Mouse (Mus musculus) limb, embryonic 13.5 days (tissue): ENCODE results near the gene Slain2. TPM values are rescaled to one million over a fixed set of nuclear protein-coding genes. Genes with fewer than 3 reads are reported as not detected.
"Not testable (repeated sequence)": the region's sequence is repeated elsewhere in the genome, so short reads cannot be mapped to it uniquely, and the experiment has no call there.

Experiments
- ATAC-seq: fragments of 200-750 bp; cut with Nextera tagmentation; 2 replicates; pipeline ENCODE4 v1.8.0; 2017; ENCODE audit warnings: low read depth, moderate number of reproducible peaks, moderate TSS enrichment; ENCODE audit not compliant: low FRiP score
- H3K27ac ChIP-seq: fragments of 300-500 bp; sonication (generic); 2 replicates; pipeline ENCODE4 v1.5.1; 2015; ENCODE audit warnings: inconsistent platforms, mild to moderate bottlenecking, moderate library complexity
- H3K27me3 ChIP-seq: fragments of 300-500 bp; sonication (generic); 2 replicates; pipeline ENCODE4 v1.6.1; 2015; ENCODE audit warnings: mild to moderate bottlenecking, inconsistent platforms
- H3K36me3 ChIP-seq: fragments of 300-500 bp; sonication (generic); 2 replicates; pipeline ENCODE4 v1.6.1; 2015; ENCODE audit warnings: inconsistent platforms, mild to moderate bottlenecking, moderate library complexity
- H3K4me1 ChIP-seq: fragments of 300-500 bp; sonication (generic); 2 replicates; pipeline ENCODE4 v1.6.1; 2015; ENCODE audit warnings: inconsistent platforms
- H3K4me2 ChIP-seq: fragments of 300-500 bp; sonication (generic); replicated peaks from 2 replicates; pipeline ENCODE4 v1.6.1; 2015; ENCODE audit warnings: inconsistent platforms, mild to moderate bottlenecking, moderate library complexity
- H3K4me3 ChIP-seq: fragments of 300-500 bp; sonication (generic); 2 replicates; pipeline ENCODE4 v1.5.1; 2015; ENCODE audit warnings: moderate library complexity, mild to moderate bottlenecking, inconsistent platforms
- H3K9ac ChIP-seq: fragments of 300-500 bp; sonication (generic); 2 replicates; pipeline ENCODE4 v1.6.1; 2015; ENCODE audit warnings: mild to moderate bottlenecking, inconsistent platforms
- H3K9me3 ChIP-seq: fragments of 300-500 bp; sonication (generic); 2 replicates; pipeline ENCODE4 v1.6.1; 2016; ENCODE audit warnings: inconsistent platforms
- WGBS: fragments of 180-500 bp; shearing (Covaris S2); methylation state at CpG from one replicate; pipeline ENCODE4 v1.1.7; 2015; 5-methylcytosine and 5-hydroxymethylcytosine counted together
- polyA plus RNA-seq: library from polyadenylated mRNA; unstranded; fragments of >200 nt; fragmentation: Nextera tagmentation; extraction: Ambion mirVana; gene quantifications from 2 replicates; pipeline ENCODE4 v1.2.1, GENCODE M21; 2015

Gene Slain2
- polyA plus RNA-seq, 1 experiment from 2014 or later: 16.0 TPM

DNA sequence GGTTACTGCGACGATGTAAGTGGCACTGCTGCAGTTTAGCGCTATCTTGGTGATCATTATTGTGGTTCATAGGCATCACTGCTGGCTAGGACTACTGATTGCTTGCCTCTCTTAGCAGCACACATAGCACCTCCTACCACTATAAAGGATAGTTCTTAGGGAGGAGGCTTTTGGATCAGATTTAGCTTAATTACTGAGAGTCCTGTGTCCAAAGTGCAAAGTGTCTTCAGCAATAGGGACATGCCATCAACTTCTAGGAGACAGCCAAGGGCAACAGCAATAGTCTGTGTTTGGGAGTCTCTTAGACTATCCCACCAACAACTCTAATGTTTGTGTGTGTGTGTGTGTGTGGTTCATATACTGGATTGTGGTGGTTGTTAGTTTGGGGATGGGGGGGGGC, 8.7 kb downstream of the Slain2 start:
- Histone ChIP-seq H3K9me3 (no peaks in the 10 kb centered on the region), H3K36me3 (peaks cover 3% of the 10 kb centered on the region; the same call in 1 of the 2 replicates), H3K27me3 (no peaks in the 10 kb centered on the region), H3K4me1 (no peaks in the 10 kb centered on the region), H3K27ac (no peak overlapping the region), H3K4me2 (no peak overlapping the region), H3K4me3 (no peak overlapping the region), H3K9ac (no peak overlapping the region)
- 90% methylated on average over 3 of the region's 3 CpGs for WGBS
- ATAC-seq: no peak

- Histone ChIP-seq H3K36me3 (no peaks in the 10 kb centered on the region), H3K4me1 (no peaks in the 10 kb centered on the region), H3K9me3 (no peaks in the 10 kb centered on the region), H3K4me3 (no peak overlapping the region), H3K9ac (no peak overlapping the region), H3K27ac (no peak overlapping the region), H3K4me2 (no peak overlapping the region), H3K27me3 (no peaks in the 10 kb centered on the region)
- ATAC-seq: no peak
Measured at GRCm38 (mm10) chr5:72927074-72927473, 13.0 kb downstream of the Slain2 start.

DNA sequence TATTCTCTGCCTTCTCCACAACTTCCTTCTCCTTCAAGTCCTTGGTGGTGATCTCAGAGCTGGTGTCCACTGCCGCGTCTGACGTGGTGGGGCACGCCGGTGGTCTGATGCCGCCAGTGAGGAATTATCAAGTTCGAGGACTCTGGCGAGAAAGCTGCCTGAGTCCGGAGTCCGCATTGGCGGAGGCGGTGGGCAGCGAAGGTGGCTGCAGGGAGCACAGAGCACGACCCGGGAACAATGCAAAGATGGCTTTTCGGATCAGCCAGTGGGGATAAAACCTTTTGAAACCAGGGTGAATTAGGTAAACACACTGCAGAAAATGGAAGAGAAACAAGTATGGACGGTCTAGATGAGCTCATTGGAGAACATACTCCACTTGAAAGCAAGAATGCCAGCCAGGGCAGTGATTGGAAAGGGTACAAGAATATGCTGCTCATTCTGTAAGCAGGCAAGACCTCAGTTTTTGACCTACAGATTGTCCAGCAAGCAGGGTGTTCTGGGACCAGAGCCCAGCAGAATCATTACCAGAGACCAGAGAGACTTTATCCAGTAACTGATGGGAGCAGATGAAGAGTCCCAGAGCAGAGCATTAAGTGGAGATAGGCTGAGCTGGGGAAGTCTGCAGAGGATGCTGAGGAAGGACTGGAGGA, 19.0 kb downstream of the Slain2 start:
- H3K9ac ChIP-seq: no peak overlapping the region
- H3K9me3 ChIP-seq: no peaks in the 10 kb centered on the region
- H3K27me3 ChIP-seq: no peaks in the 10 kb centered on the region
- no peaks in the 10 kb centered on the region for H3K4me1 ChIP-seq
- no peak for ATAC-seq
- H3K4me2 ChIP-seq: no peak overlapping the region
- 95% methylated on average over 17 of the region's 17 CpGs for WGBS
- H3K4me3 ChIP-seq: no peak overlapping the region
- H3K36me3 ChIP-seq: peaks cover 12% of the 10 kb centered on the region
- no peak overlapping the region for H3K27ac ChIP-seq

DNA sequence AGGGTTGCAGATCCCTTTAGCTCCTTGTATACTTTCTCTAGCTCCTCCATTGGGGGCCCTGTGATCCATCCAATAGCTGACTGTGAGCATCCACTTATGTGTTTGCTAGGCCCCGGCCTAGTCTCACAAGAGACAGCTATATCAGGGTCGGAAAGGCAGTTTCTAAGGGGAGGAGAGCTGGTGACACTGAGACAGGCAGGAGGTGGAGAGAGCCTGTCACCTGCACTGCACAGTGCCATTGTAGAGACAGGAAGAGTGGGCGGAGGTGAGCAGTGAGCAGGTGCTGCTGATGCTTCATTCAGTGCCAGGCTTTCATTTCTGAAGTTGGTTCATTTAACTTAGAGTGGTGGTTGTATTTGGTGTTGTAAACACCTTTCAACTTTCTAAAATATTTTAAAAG, 24.3 kb downstream of the Slain2 start:
- not testable (repeated sequence) for ATAC-seq, H3K9ac ChIP-seq, H3K9me3 ChIP-seq, H3K4me2 ChIP-seq, H3K27ac ChIP-seq, H3K4me1 ChIP-seq, H3K4me3 ChIP-seq, H3K27me3 ChIP-seq
- H3K36me3 ChIP-seq: peaks cover 24% of the 10 kb centered on the region
- 94% methylated on average over 3 of the region's 3 CpGs for WGBS

- H3K36me3 ChIP-seq: peaks cover 23% of the 10 kb centered on the region
- H3K4me1 ChIP-seq: no peaks in the 10 kb centered on the region
- H3K27me3 ChIP-seq: no peaks in the 10 kb centered on the region
- H3K9ac ChIP-seq: no peak overlapping the region
- no peak overlapping the region for H3K4me2 ChIP-seq
- no peaks in the 10 kb centered on the region for H3K9me3 ChIP-seq
- 94% methylated on average over 2 of the region's 2 CpGs for WGBS
- no peak overlapping the region for H3K27ac ChIP-seq
- H3K4me3 ChIP-seq: no peak overlapping the region
- ATAC-seq: no peak
Measured at GRCm38 (mm10) chr5:72939311-72939710, 25.2 kb downstream of the Slain2 start.

GRCm38 (mm10) chr5:72940906-72941432, 26.9 kb downstream of the Slain2 start:
- Histone ChIP-seq H3K36me3 (peaks cover 26% of the 10 kb centered on the region), H3K9me3 (no peaks in the 10 kb centered on the region), H3K4me3 (no peak overlapping the region), H3K9ac (no peak overlapping the region), H3K4me2 (no peak overlapping the region), H3K4me1 (no peaks in the 10 kb centered on the region), H3K27ac (no peak overlapping the region), H3K27me3 (no peaks in the 10 kb centered on the region)
- WGBS: 93% methylated on average over 5 of the region's 5 CpGs
- no peak for ATAC-seq

DNA sequence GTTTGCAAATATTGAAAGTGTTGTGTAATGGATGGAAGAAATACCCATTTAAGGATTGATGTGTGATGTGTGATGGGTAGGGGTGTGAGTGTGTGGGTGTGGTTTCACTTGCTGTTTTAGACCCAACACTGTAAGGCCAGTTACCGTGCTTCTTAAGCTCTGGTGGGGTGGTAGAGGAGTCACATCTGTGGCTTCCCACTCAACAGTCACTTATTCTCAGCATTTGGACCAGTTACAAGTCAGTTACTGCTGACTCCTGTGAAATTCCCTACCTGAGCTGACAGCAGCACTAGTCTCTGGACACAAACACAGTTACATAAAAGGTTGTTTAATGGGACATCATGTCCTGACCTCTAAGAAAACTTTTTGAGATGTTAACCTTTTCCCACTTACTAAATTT, 34.0 kb downstream of the Slain2 start:
- H3K36me3 ChIP-seq: peaks cover 27% of the 10 kb centered on the region
- H3K4me1 ChIP-seq: no peaks in the 10 kb centered on the region
- WGBS: 67% methylated on average over 1 of the region's 1 CpGs
- no peak overlapping the region for H3K9ac ChIP-seq
- no peaks in the 10 kb centered on the region for H3K9me3 ChIP-seq
- H3K27me3 ChIP-seq: no peaks in the 10 kb centered on the region
- no peak overlapping the region for H3K4me3 ChIP-seq
- no peak overlapping the region for H3K4me2 ChIP-seq
- H3K27ac ChIP-seq: no peak overlapping the region
- ATAC-seq: no peak

- Histone ChIP-seq H3K9ac (no peak overlapping the region), H3K27me3 (no peaks in the 10 kb centered on the region), H3K27ac (no peak overlapping the region), H3K9me3 (no peaks in the 10 kb centered on the region), H3K4me3 (no peak overlapping the region), H3K4me2 (no peak overlapping the region), H3K4me1 (no peaks in the 10 kb centered on the region), H3K36me3 (peaks cover 19% of the 10 kb centered on the region)
- no peak for ATAC-seq
- 88% methylated on average over 2 of the region's 2 CpGs for WGBS
Measured at GRCm38 (mm10) chr5:72950252-72950651, 36.1 kb downstream of the Slain2 start.

DNA sequence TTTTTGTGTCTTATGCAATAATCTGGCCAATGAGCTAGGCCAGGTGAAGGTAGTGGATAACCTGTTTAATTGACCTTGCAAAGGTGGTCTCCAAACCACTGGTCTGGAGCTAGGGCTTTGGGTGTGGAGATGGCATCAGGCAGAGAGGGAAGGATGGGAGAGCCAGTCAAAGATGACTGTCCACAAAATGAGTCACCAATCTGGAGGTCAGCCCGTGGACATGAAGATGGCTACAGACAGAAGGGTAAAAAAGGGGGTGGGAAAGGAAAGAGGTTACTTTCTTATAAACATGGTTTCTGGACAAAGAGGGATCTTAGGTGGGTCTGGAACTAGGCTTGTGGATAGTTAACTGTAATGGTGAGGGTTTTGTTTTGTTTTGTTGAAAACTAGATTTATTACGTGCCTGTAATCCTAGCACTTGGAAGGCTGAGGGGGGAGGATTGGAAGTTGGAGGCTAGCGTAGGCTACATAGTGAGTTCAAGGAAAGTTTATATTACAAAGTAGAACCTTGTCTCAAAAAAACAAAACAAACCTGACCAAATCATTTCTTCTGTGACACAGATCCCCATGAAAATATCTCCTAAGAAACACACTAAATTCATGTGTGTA, 40.0 kb downstream of the Slain2 start:
- Histone ChIP-seq H3K4me2 (no peak overlapping the region), H3K4me3 (no peak overlapping the region), H3K36me3 (peaks cover 25% of the 10 kb centered on the region), H3K9ac (no peak overlapping the region), H3K4me1 (no peaks in the 10 kb centered on the region), H3K27me3 (no peaks in the 10 kb centered on the region), H3K27ac (no peak overlapping the region), H3K9me3 (no peaks in the 10 kb centered on the region)
- 64% methylated on average over 3 of the region's 3 CpGs for WGBS
- no peak for ATAC-seq

- 91% methylated on average over 17 of the region's 17 CpGs for WGBS
- no peak overlapping the region for H3K27ac ChIP-seq
- H3K36me3 ChIP-seq: peaks cover 17% of the 10 kb centered on the region
- H3K9me3 ChIP-seq: no peaks in the 10 kb centered on the region
- H3K9ac ChIP-seq: no peak overlapping the region
- no peak overlapping the region for H3K4me2 ChIP-seq
- no peaks in the 10 kb centered on the region for H3K4me1 ChIP-seq
- H3K4me3 ChIP-seq: no peak overlapping the region
- H3K27me3 ChIP-seq: no peaks in the 10 kb centered on the region
- ATAC-seq: no peak
Measured at GRCm38 (mm10) chr5:72957281-72957680, 43.2 kb downstream of the Slain2 start.

GRCm38 (mm10) chr5:72960096-72960495, 46.0 kb downstream of the Slain2 start:
- no peak for ATAC-seq
- Histone ChIP-seq H3K9me3 (no peaks in the 10 kb centered on the region), H3K4me2 (no peak overlapping the region), H3K9ac (no peak overlapping the region), H3K4me3 (no peak overlapping the region), H3K27me3 (no peaks in the 10 kb centered on the region), H3K4me1 (no peaks in the 10 kb centered on the region), H3K36me3 (peaks cover 21% of the 10 kb centered on the region), H3K27ac (no peak overlapping the region)
- 78% methylated on average over 6 of the region's 6 CpGs for WGBS

GRCm38 (mm10) chr5:72965706-72966105, 51.6 kb downstream of the Slain2 start:
- no peak overlapping the region for H3K27ac ChIP-seq
- H3K4me1 ChIP-seq: no peaks in the 10 kb centered on the region
- 89% methylated on average over 3 of the region's 3 CpGs for WGBS
- H3K9me3 ChIP-seq: no peaks in the 10 kb centered on the region
- ATAC-seq: no peak
- no peaks in the 10 kb centered on the region for H3K27me3 ChIP-seq
- H3K36me3 ChIP-seq: peaks cover 42% of the 10 kb centered on the region
- H3K9ac ChIP-seq: no peak overlapping the region
- no peak overlapping the region for H3K4me2 ChIP-seq
- no peak overlapping the region for H3K4me3 ChIP-seq

- Histone ChIP-seq H3K9me3 (no peaks in the 10 kb centered on the region), H3K4me3 (no peak overlapping the region), H3K36me3 (peaks cover 66% of the 10 kb centered on the region), H3K9ac (no peak overlapping the region), H3K4me1 (no peaks in the 10 kb centered on the region), H3K27ac (no peak overlapping the region), H3K4me2 (no peak overlapping the region), H3K27me3 (no peaks in the 10 kb centered on the region)
- no peak for ATAC-seq
- WGBS: 70% methylated on average over 4 of the region's 4 CpGs
Measured at GRCm38 (mm10) chr5:72972435-72972834, 58.3 kb downstream of the Slain2 start.
